Mouse (Mus musculus) cerebellum, adult 11-12 months (tissue): ENCODE data around the gene Olfr566.

Experiments
- DNase-seq: peaks from one replicate; pipeline ENCODE4 v3.0.0; 2022

Gene Olfr566

DNA sequence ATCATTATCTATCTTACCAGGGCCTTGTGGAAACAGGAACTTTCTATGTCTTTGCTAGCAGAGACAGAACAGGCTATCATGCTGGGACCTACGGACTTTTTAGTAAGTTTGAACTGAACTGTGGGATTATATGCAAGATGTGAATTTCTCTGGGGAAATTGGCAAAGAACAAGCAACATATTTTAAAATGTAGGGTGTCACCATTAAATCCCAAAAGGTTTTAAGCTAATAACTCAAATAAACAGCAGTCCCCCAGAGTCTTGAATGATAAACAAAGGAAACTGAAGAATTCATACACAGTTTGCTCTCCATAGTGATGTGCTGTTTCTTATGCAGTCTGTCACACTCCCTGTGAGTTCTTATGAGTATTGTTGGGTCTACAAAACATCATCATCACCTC, at the start of gene Olfr566:
TSS of gene Olfr566 (minus strand) at position 101 of the 400 bp plus-strand sequence.
- DNase-seq = no peak

DNA sequence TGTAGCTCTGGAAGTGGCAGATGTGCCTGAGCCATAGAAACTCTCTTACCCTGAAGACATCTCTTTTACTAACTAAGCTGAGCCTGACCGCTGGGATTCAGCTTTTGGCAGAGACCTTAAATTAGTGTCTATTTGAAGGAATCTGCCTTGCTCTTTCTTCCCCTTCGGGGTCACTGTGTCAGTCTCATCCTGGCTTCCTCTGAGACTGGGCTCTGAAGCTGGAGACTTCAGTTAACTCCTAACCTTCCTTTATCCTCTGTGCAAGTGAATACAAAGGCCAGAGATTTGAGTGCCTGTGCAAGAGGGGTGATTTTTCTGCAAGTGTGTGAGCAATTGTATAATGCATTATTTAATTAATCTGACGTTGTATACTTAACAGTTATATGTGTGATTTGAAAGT, 32.2 kb upstream of the Olfr566 start, which contains the start of gene Olfr569:
TSS of gene Olfr569 (minus strand) at position 101 of the 400 bp plus-strand sequence.
- DNase-seq = no peak

DNA sequence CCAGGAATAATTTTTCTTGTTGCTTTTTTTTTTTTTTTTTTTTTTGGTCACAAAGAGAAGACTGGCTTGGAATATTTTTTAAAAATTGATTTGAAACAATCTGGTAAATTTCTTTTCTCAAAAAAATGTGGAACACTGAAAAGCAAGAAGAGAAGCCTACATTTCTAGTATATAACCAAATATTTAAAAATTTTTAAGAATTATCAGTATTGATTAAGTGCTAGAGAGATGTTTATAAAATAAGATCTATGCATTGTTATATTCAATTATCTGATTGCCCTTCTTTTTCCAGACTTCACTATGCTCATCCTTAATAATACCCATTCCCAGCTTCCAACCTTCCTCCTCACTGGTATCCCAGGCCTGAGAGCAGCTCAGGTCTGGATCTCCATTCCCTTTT, 18.3 kb upstream of the Olfr566 start, which contains the start of gene Olfr568:
TSS of gene Olfr568 (plus strand) at position 301 of the 400 bp plus-strand sequence.
- no peak for DNase-seq

DNA sequence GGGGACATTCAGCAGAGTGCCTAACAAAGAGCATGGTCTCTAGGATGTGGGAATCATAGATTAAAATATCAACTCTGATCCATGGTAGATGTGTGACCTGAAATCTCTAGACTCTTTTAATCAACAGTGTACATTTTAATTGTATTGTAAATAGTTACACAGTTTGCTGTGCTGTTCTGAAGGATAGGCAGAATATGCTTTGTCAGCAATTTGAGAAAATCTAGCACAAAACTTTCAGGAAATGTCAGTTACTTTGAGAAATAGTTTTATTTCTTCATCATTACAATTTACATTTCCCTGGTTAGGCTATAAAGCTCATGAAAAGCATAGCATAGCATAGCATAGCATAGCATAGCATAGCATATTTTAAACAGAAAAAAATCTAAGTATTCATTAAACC, 2.8 kb downstream of the Olfr566 start:
- DNase-seq = no peak
